Mouse (Mus musculus) olfactory bulb, adult 2 months (tissue): ENCODE measurements around the gene Prokr1.

Source experiments
- CTCF ChIP-seq: fragments of 200-500 bp; IDR thresholded peaks from 2 replicates; pipeline ENCODE4 v1.5.1; 2012; ENCODE audit warnings: low read depth, mild to moderate bottlenecking, low read length, moderate library complexity; ENCODE audit not compliant: insufficient read depth
- POLR2A ChIP-seq: fragments of 200-500 bp; IDR thresholded peaks from 2 replicates; pipeline ENCODE4 v1.6.1; 2012; ENCODE audit warnings: mild to moderate bottlenecking, low read depth, low read length, moderate library complexity; ENCODE audit not compliant: insufficient read depth

DNA sequence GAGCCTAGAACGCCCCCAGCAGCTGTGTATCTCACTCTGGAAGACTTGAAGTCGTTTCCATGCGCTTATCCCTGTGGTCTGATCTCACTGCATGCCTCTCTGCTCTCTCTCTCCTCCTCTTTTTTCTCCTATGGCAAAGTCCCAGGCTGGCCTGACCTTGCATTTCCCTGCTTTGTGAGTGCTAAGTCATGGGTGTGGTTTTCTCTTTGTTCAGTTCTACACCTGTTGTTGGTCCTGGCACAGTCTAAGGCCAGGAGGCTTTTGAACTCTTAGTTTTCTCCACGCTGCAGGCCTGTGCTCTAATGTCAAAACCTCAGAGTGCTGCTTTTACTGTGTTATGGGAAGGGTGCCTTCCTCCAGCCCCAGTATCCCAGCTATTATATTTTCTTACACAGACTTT, 41.6 kb upstream of the Prokr1 start:
- TF ChIP-seq CTCF = no peak
- no peak for TF ChIP-seq POLR2A
